Mouse (Mus musculus) liver, postnatal 0 days (tissue): ENCODE data around the gene Plcl2. TPM values are rescaled to one million over a fixed set of nuclear protein-coding genes. Genes with fewer than 3 reads are reported as not detected.

ENCODE experiments used
- ATAC-seq: fragments of 200-750 bp; cut with Nextera tagmentation; 2 replicates; pipeline ENCODE4 v1.8.0; 2017; ENCODE audit warnings: mild to moderate bottlenecking, moderate library complexity
- DNase-seq: peaks from one replicate; pipeline ENCODE4 v3.0.0-alpha.2; 2016
- H3K27ac ChIP-seq: fragments of 300-500 bp; sonication (generic); 2 replicates; pipeline ENCODE4 v1.5.1; 2014; ENCODE audit warnings: antibody characterized with exemption, moderate library complexity, mild to moderate bottlenecking, low read depth
- H3K27me3 ChIP-seq: fragments of 300-500 bp; sonication (generic); 2 replicates; pipeline ENCODE4 v1.6.1; 2014; ENCODE audit warnings: low read length, control low read depth, mixed read lengths; ENCODE audit not compliant: insufficient read depth
- H3K36me3 ChIP-seq: fragments of 300-500 bp; sonication (generic); replicated peaks from 2 replicates; pipeline ENCODE4 v1.6.1; 2014; ENCODE audit warnings: mild to moderate bottlenecking, control low read depth, low read length, moderate library complexity, mixed read lengths; ENCODE audit not compliant: insufficient read depth
- H3K4me1 ChIP-seq: fragments of 300-500 bp; sonication (generic); 2 replicates; pipeline ENCODE4 v1.6.1; 2014; ENCODE audit warnings: antibody characterized with exemption, mild to moderate bottlenecking, control low read depth; ENCODE audit not compliant: insufficient read depth
- H3K4me2 ChIP-seq: fragments of 300-500 bp; sonication (generic); 2 replicates; pipeline ENCODE4 v1.6.1; 2014; ENCODE audit warnings: low read depth, mild to moderate bottlenecking, low read length, moderate library complexity, mixed read lengths
- H3K4me3 ChIP-seq: fragments of 300-500 bp; sonication (generic); 2 replicates; pipeline ENCODE4 v1.5.1; 2014; ENCODE audit warnings: low read depth, low read length
- H3K9ac ChIP-seq: fragments of 300-500 bp; sonication (generic); replicated peaks from 2 replicates; pipeline ENCODE4 v1.6.1; 2014; ENCODE audit warnings: mild to moderate bottlenecking, moderate library complexity
- H3K9me3 ChIP-seq: fragments of 300-500 bp; sonication (generic); 2 replicates; pipeline ENCODE4 v1.6.1; 2016; ENCODE audit warnings: mild to moderate bottlenecking, control low read depth, low read length, mixed read lengths
- CTCF ChIP-seq: sonication (generic); IDR thresholded peaks from 2 replicates; pipeline ENCODE4 v1.5.1; 2016; ENCODE audit warnings: antibody characterized with exemption, low read depth
- EP300 ChIP-seq: IDR thresholded peaks from 2 replicates; pipeline ENCODE4 v1.6.1; 2016; ENCODE audit warnings: antibody characterized with exemption, low read depth, mild to moderate bottlenecking
- WGBS: fragments of 180-500 bp; shearing (Covaris S2); extraction: QIAGEN DNeasy Blood & Tissue Kit; methylation state at CpG from one replicate; pipeline ENCODE4 v1.1.7; 2014; ENCODE audit not compliant: insufficient replicate concordance; 5-methylcytosine and 5-hydroxymethylcytosine counted together
- polyA plus RNA-seq: library from polyadenylated mRNA; unstranded; fragments of >200 nt; fragmentation: Nextera tagmentation; extraction: Ambion mirVana; gene quantifications from 2 replicates; pipeline ENCODE4 v1.2.1, GENCODE M21; 2015

Plcl2 gene
- polyA plus RNA-seq, 1 experiment from 2014 or later = 1.9 TPM

DNA sequence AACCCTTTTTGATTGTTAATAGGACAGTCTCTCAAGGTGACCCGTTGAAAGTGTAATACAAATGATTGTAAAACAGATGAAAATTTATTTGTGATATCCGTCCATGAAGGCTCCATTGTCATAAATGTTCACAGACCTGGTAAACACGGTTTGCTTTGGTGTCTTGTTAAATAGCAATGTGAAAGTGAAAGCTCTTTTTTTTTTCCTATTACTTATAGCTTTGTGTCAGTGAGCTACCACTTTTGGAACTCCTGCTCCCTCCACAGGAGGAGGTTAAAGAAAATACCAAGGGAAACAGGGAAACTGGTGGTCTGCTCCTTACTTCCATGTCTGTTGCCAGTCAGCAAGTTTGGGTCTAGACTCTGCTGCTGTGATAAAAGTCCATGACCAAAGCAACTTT lies 71.2 kb downstream of the Plcl2 start:
- 73% methylated on average over 3 of the region's 3 CpGs for WGBS
- Histone ChIP-seq H3K36me3 (no peaks in the 10 kb centered on the region), H3K4me3 (no peak overlapping the region), H3K27ac (no peak overlapping the region), H3K27me3 (no peaks in the 10 kb centered on the region), H3K9me3 (no peaks in the 10 kb centered on the region), H3K4me2 (no peak overlapping the region), H3K4me1 (peaks cover 4% of the 10 kb centered on the region; the same call in 1 of the 2 replicates), H3K9ac (no peak overlapping the region)
- ATAC-seq (no peak), DNase-seq (no peak)
- TF ChIP-seq CTCF (no peak), EP300 (no peak)

- no peaks in the 10 kb centered on the region for H3K27me3 ChIP-seq
- no peak overlapping the region for H3K4me3 ChIP-seq
- H3K9me3 ChIP-seq = no peaks in the 10 kb centered on the region
- H3K27ac ChIP-seq = no peak overlapping the region
- no peaks in the 10 kb centered on the region for H3K4me1 ChIP-seq
- TF ChIP-seq EP300 (no peak), CTCF (no peak)
- H3K4me2 ChIP-seq = no peak overlapping the region
- ATAC-seq (no peak), DNase-seq (no peak)
- H3K36me3 ChIP-seq = no peaks in the 10 kb centered on the region
- WGBS = 86% methylated on average over 5 of the region's 5 CpGs
- H3K9ac ChIP-seq = no peak overlapping the region
These were observed 77.6 kb downstream of the Plcl2 start for GRCm38 (mm10) chr17:50586834-50587233.

DNA sequence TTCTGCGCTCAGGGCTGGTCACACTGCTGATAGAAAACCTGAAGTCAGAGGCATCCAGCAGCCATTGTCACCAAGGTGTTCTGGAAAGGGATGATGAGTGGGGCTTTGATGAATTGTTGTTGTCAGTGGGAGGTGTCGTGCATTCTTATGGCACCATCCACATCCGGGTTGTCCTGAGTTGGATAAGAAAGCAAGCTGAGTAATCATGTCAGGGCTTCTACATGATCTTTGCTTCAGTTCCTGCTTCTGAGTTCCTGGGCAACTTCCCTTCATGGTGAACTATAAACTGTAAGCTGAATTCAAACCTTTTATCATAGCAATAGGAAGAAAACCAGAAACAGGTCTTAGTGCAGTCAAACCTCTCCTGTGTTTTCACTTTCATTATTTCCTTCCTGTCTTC lies 78.7 kb downstream of the Plcl2 start:
- ATAC-seq = no peak
- Histone ChIP-seq H3K9ac (no peak overlapping the region), H3K36me3 (no peaks in the 10 kb centered on the region), H3K27ac (no peak overlapping the region), H3K4me3 (no peak overlapping the region), H3K9me3 (no peaks in the 10 kb centered on the region), H3K4me2 (no peak overlapping the region), H3K4me1 (no peaks in the 10 kb centered on the region), H3K27me3 (no peaks in the 10 kb centered on the region)
- 63% methylated on average over 3 of the region's 3 CpGs for WGBS
- DNase-seq = no peak
- TF ChIP-seq CTCF = no peak
- TF ChIP-seq EP300 = no peak

GRCm38 (mm10) chr17:50600178-50600577 lies 91.0 kb downstream of the Plcl2 start:
- DNase-seq (no peak), ATAC-seq (no peak)
- WGBS = 61% methylated on average over 6 of the region's 6 CpGs
- no peak overlapping the region for H3K9ac ChIP-seq
- no peak overlapping the region for H3K4me2 ChIP-seq
- TF ChIP-seq EP300 (no peak), CTCF (no peak)
- H3K27ac ChIP-seq = no peak overlapping the region
- no peaks in the 10 kb centered on the region for H3K4me1 ChIP-seq
- H3K4me3 ChIP-seq = no peak overlapping the region
- H3K9me3 ChIP-seq = no peaks in the 10 kb centered on the region
- H3K27me3 ChIP-seq = no peaks in the 10 kb centered on the region
- no peaks in the 10 kb centered on the region for H3K36me3 ChIP-seq

DNA sequence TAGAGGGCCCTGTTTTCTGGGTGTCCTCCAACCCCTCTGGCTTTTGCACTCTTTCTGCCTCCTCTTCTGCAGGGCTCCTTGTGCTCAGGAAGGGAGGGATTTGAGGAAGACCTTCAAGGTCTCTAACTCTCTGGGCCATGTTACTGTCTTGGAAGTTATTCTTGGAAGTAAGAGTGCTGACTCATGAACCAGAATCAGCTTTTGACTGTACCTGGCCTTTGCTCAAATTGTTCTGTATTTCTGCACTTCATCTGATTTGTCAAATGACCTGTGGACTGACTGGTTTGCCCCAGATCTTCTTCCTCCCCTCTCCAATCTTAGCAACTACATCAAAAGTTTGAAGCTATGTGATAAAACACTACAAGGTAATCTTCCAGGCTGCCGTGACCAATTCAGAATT lies 91.5 kb downstream of the Plcl2 start:
- 72% methylated on average over 1 of the region's 1 CpGs for WGBS

GRCm38 (mm10) chr17:50606890-50607289 lies 97.7 kb downstream of the Plcl2 start:
- Histone ChIP-seq H3K4me2 (no peak overlapping the region), H3K4me3 (no peak overlapping the region), H3K4me1 (no peaks in the 10 kb centered on the region), H3K27ac (no peak overlapping the region), H3K36me3 (peaks cover 13% of the 10 kb centered on the region; the same call in 1 of the 2 replicates), H3K9ac (no peak overlapping the region), H3K9me3 (no peaks in the 10 kb centered on the region), H3K27me3 (no peaks in the 10 kb centered on the region)
- no peak for ATAC-seq
- 81% methylated on average over 2 of the region's 2 CpGs for WGBS
- DNase-seq = no peak
- no peak for TF ChIP-seq EP300
- no peak for TF ChIP-seq CTCF

More for the DNA sequence above, 91.5 kb downstream of the Plcl2 start:
- no peak overlapping the region for H3K9ac ChIP-seq
- H3K27ac ChIP-seq = no peak overlapping the region
- no peaks in the 10 kb centered on the region for H3K36me3 ChIP-seq
- DNase-seq (no peak), ATAC-seq (no peak)
- no peak overlapping the region for H3K4me3 ChIP-seq
- TF ChIP-seq EP300 (no peak), CTCF (no peak)
- no peaks in the 10 kb centered on the region for H3K4me1 ChIP-seq
- no peak overlapping the region for H3K4me2 ChIP-seq
- no peaks in the 10 kb centered on the region for H3K27me3 ChIP-seq
- no peaks in the 10 kb centered on the region for H3K9me3 ChIP-seq

DNA sequence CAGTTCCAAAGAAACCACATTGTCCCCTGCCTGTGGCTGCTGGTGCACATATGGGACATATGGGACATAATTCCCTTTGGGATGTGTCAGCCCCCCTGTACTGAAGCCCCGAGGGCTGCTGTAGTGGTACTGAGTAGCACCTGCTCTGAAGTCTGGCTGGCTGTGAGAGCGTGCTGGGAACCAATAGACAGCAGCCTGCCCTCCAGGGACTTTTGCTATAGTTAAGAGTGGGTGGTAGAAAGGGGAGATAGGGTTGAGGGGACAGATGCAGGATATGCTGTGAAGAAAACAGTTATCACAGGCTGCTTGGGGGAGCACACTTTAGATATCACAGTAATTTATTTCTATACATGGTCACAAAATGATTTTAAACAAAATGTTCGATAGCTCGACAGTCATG lies 100.7 kb downstream of the Plcl2 start:
- DNase-seq = no peak
- ATAC-seq = no peak
- Histone ChIP-seq H3K36me3 (peaks cover 23% of the 10 kb centered on the region; the same call in 1 of the 2 replicates), H3K9me3 (no peaks in the 10 kb centered on the region; the same call in 1 of the 2 replicates), H3K27ac (no peak overlapping the region), H3K4me1 (no peaks in the 10 kb centered on the region), H3K9ac (no peak overlapping the region), H3K27me3 (no peaks in the 10 kb centered on the region), H3K4me3 (no peak overlapping the region), H3K4me2 (no peak overlapping the region)
- WGBS = 83% methylated on average over 4 of the region's 4 CpGs
- no peak for TF ChIP-seq CTCF
- no peak for TF ChIP-seq EP300
